Mouse (Mus musculus): ENCODE results near the gene Tmbim7. TPM values are rescaled to one million over a fixed set of nuclear protein-coding genes. Genes with fewer than 3 reads are reported as not detected.

Tmbim7 gene
- polyA plus RNA-seq, 1 experiment = not detected

DNA sequence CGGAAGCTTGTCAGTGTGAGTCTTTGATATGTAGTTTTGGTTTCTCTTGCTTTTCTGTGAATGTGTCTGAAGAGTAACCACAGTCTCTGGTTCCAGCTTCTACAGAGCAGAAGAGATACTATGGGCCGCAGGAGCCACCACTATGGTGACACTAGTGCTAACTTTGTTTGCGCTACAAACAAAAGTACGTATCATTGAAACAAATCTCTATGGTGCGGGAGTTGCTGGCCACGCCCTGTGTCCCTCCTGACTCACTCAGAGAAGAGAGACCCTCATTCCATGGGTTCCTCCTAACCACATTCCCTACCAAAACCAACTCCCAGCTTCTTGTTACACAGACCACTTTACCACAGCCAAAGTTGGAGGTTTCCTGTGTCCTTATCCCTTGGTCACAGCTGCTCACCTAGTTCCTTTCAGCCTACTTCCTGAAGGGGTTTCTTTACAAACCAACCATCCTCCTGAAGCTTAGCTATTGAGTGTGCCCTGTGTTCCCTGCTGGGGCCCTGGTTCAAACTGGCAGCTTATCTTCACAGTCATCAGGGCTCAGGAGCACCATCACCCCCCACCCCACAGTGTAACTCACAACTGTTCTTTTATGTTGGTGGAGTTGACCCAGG is 19.1 kb downstream of the Tmbim7 start:
- TF ChIP-seq CTCF (IDR thresholded peaks at IDR 0.05; ENCODE audit: borderline replicate concordance, insufficient read depth, low read depth, low read length) = no peak
- 94% methylated on average over 6 of the region's 6 CpGs for WGBS
- Histone ChIP-seq H3K27me3 (ENCODE audit: control insufficient read depth, insufficient read depth, low read length) (no peaks in the 10 kb centered on the region), H3K27ac (ENCODE audit: insufficient read depth, low read length) (no peak overlapping the region), H3K4me1 (ENCODE audit: control insufficient read depth, insufficient read depth, low read length) (no peaks in the 10 kb centered on the region), H3K4me3 (replicated peaks; ENCODE audit: insufficient read depth, low read depth, low read length) (no peak overlapping the region)
- no peak for DNase-seq

DNA sequence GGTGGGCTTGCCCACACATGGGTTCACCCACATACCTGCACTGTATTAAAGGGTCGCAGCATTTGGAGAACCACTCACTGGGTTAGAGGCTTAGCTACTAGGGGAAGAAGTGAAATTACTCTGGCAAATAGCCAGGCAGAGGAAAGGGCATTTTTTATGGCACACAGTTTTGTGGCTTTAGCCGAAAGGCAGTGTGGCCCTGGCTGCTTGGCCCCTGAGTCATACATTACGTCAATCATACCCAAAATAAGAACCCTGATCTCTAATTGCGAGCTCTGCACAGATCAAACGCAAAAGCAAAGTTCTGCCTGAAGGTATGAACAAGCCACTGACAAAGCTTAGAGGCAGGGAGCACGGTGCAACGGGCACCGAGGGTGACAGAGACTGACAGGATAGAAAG is 37.3 kb downstream of the Tmbim7 start:
- Histone ChIP-seq H3K4me1 (ENCODE audit: control insufficient read depth, insufficient read depth, low read length) (no peaks in the 10 kb centered on the region), H3K27me3 (ENCODE audit: control insufficient read depth, insufficient read depth, low read length) (no peaks in the 10 kb centered on the region), H3K27ac (ENCODE audit: insufficient read depth, low read length) (no peak overlapping the region), H3K4me3 (replicated peaks; ENCODE audit: insufficient read depth, low read depth, low read length) (no peak overlapping the region)
- no peak for DNase-seq
- 90% methylated on average over 8 of the region's 8 CpGs for WGBS
- TF ChIP-seq POLR2A (IDR thresholded peaks at IDR 0.05; ENCODE audit: borderline replicate concordance, insufficient read depth, low read length) (no peak), CTCF (IDR thresholded peaks at IDR 0.05; ENCODE audit: borderline replicate concordance, insufficient read depth, low read depth, low read length) (no peak)

DNA sequence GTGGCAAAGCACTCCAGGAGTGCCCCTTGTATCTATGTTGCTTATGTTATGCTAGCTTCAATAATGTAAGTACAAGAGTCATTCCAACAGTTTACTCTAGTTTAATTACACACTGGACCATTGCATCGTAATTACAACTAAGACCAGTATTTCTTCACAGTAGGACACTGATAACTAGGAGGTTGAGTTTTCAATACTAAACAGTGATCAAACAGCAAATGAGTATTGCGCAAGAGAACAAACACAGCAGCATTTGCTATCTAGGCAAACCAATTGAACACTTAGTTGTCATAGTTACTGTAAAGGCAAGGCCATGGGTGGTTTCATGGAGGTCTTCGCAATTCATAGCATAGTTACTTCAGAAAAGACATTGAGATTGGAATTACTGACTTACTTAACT is 40.3 kb downstream of the Tmbim7 start:
- H3K27ac ChIP-seq (ENCODE audit: insufficient read depth, low read length) = no peak overlapping the region
- no peak overlapping the region for H3K4me3 ChIP-seq (replicated peaks; ENCODE audit: insufficient read depth, low read depth, low read length)
- TF ChIP-seq POLR2A (IDR thresholded peaks at IDR 0.05; ENCODE audit: borderline replicate concordance, insufficient read depth, low read length) (no peak), CTCF (IDR thresholded peaks at IDR 0.05; ENCODE audit: borderline replicate concordance, insufficient read depth, low read depth, low read length) (no peak)
- H3K27me3 ChIP-seq (ENCODE audit: control insufficient read depth, insufficient read depth, low read length) = no peaks in the 10 kb centered on the region
- 97% methylated on average over 3 of the region's 3 CpGs for WGBS
- no peaks in the 10 kb centered on the region for H3K4me1 ChIP-seq (ENCODE audit: control insufficient read depth, insufficient read depth, low read length)
- DNase-seq = no peak

DNA sequence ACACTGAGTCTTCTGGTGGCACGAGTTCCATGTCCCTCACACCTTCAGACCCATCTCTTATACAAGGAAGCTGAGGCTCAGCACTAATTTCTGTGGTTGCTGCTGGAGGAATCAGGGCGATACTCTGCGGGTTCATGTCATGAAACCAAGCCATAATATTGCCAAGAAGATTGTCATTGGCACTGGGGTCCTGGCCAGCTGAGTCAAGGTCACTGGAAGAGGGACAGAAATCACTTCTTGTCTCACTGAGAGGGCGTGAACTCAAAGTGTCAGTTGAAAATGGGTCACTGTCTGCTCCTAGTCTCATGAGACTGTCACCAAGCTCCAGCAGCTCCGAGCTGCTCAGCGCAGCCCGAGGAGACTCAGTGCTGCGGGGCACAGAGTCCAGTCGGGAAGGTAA is 42.0 kb downstream of the Tmbim7 start:
- DNase-seq = no peak
- 94% methylated on average over 9 of the region's 9 CpGs for WGBS
- no peaks in the 10 kb centered on the region for H3K4me1 ChIP-seq (ENCODE audit: control insufficient read depth, insufficient read depth, low read length)
- H3K4me3 ChIP-seq (replicated peaks; ENCODE audit: insufficient read depth, low read depth, low read length) = no peak overlapping the region
- no peak overlapping the region for H3K27ac ChIP-seq (ENCODE audit: insufficient read depth, low read length)
- H3K27me3 ChIP-seq (ENCODE audit: control insufficient read depth, insufficient read depth, low read length) = no peaks in the 10 kb centered on the region
- TF ChIP-seq POLR2A (IDR thresholded peaks at IDR 0.05; ENCODE audit: borderline replicate concordance, insufficient read depth, low read length) (no peak), CTCF (IDR thresholded peaks at IDR 0.05; ENCODE audit: borderline replicate concordance, insufficient read depth, low read depth, low read length) (no peak)

DNA sequence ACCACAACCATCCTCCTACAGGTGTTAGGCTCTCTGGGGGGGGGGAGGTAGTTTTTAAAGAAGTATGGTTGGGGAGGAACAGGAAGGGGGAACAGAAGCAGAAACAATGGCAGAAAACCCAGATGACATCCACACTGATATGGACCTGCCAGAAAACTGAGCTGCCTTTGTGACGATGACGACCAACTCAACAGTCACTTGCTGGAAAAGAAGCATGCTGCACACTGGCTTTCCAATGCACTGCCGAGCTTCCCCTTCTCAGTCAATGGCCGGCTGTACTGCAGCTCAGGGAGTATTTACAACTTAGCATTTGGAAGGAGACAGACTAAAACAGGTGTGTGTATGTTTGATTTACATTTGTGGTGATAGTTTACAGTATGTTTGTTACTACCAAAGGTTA is 44.2 kb downstream of the Tmbim7 start:
- TF ChIP-seq POLR2A (IDR thresholded peaks at IDR 0.05; ENCODE audit: borderline replicate concordance, insufficient read depth, low read length) (no peak), CTCF (IDR thresholded peaks at IDR 0.05; ENCODE audit: borderline replicate concordance, insufficient read depth, low read depth, low read length) (no peak)
- Histone ChIP-seq H3K27ac (ENCODE audit: insufficient read depth, low read length) (no peak overlapping the region), H3K27me3 (ENCODE audit: control insufficient read depth, insufficient read depth, low read length) (no peaks in the 10 kb centered on the region), H3K4me3 (replicated peaks; ENCODE audit: insufficient read depth, low read depth, low read length) (no peak overlapping the region), H3K4me1 (ENCODE audit: control insufficient read depth, insufficient read depth, low read length) (no peaks in the 10 kb centered on the region)
- DNase-seq = no peak
- 86% methylated on average over 4 of the region's 4 CpGs for WGBS

DNA sequence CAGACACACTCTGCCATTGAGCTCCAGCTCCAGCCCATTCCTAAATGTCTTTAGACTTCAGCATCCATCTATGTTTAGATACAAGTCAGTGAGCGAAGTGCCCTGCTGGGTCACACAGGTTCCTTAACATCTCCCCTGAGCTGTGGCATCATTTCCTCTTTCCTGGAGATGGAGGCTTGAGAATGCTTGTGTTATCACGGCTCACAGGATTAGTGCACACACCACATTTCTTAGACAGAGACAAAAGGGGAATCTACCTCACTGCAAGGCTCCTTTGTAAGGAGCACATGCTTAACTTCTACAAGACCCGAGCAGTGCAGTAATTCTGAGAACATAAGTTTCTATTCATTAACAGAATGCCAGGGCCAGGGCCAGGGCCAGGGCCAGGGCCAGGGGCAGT is 45.0 kb downstream of the Tmbim7 start:
- TF ChIP-seq POLR2A (IDR thresholded peaks at IDR 0.05; ENCODE audit: borderline replicate concordance, insufficient read depth, low read length) (no peak), CTCF (IDR thresholded peaks at IDR 0.05; ENCODE audit: borderline replicate concordance, insufficient read depth, low read depth, low read length) (no peak)
- Histone ChIP-seq H3K4me1 (ENCODE audit: control insufficient read depth, insufficient read depth, low read length) (no peaks in the 10 kb centered on the region), H3K27me3 (ENCODE audit: control insufficient read depth, insufficient read depth, low read length) (no peaks in the 10 kb centered on the region), H3K4me3 (replicated peaks; ENCODE audit: insufficient read depth, low read depth, low read length) (no peak overlapping the region), H3K27ac (ENCODE audit: insufficient read depth, low read length) (no peak overlapping the region)
- whole genome bisulfite sequencing = 88% methylated on average over 3 of the region's 3 CpGs
- no peak for DNase-seq

DNA sequence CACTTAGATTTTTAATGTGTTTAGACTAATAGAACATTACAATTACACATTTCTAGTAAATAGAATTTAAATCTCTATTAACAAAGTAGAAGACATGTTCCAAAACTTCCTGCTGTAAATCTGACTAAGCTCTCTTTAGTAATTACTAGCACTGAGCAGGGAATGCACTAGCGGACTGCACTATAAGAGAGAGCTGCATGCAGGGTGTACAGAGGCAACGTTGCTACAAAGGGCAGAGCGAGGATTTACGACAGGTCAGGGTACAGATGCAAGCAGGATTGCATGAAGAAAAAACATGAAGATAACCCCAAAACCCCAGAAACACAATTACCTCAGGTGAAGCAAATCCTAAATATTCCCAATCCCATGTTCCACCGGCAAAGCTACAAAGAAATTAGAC is 49.0 kb downstream of the Tmbim7 start:
- Histone ChIP-seq H3K27me3 (ENCODE audit: control insufficient read depth, insufficient read depth, low read length) (no peaks in the 10 kb centered on the region), H3K27ac (ENCODE audit: insufficient read depth, low read length) (no peak overlapping the region), H3K4me3 (replicated peaks; ENCODE audit: insufficient read depth, low read depth, low read length) (no peak overlapping the region), H3K4me1 (ENCODE audit: control insufficient read depth, insufficient read depth, low read length) (no peaks in the 10 kb centered on the region)
- TF ChIP-seq CTCF (IDR thresholded peaks at IDR 0.05; ENCODE audit: borderline replicate concordance, insufficient read depth, low read depth, low read length) (no peak), POLR2A (IDR thresholded peaks at IDR 0.05; ENCODE audit: borderline replicate concordance, insufficient read depth, low read length) (no peak)
- DNase-seq = no peak
- WGBS = 95% methylated on average over 5 of the region's 5 CpGs

DNA sequence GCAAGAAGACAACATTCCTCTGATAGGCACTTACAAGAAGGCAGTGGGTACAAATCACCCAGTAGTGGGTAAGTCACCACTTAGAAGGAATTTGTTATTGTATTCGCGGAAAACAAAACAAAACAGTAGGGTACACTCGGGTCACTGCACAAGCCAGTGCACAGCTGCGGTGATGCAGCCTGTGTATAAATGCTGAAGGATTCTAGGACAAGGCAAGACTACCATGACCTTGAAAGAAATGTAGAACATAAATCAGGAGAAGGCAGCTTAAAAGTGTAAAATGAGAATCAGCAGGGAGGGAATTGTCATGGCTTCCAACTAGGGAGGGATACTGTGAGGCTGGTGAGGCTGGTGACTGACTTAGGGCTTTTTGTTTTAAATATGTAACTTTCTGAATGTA is 51.2 kb downstream of the Tmbim7 start:
- H3K27ac ChIP-seq (ENCODE audit: insufficient read depth, low read length) = no peak overlapping the region
- DNase-seq = no peak
- TF ChIP-seq POLR2A (IDR thresholded peaks at IDR 0.05; ENCODE audit: borderline replicate concordance, insufficient read depth, low read length) = no peak
- no peak for TF ChIP-seq CTCF (IDR thresholded peaks at IDR 0.05; ENCODE audit: borderline replicate concordance, insufficient read depth, low read depth, low read length)
- H3K4me3 ChIP-seq (replicated peaks; ENCODE audit: insufficient read depth, low read depth, low read length) = no peak overlapping the region
- no peaks in the 10 kb centered on the region for H3K4me1 ChIP-seq (ENCODE audit: control insufficient read depth, insufficient read depth, low read length)
- 69% methylated on average over 4 of the region's 4 CpGs for WGBS
- H3K27me3 ChIP-seq (ENCODE audit: control insufficient read depth, insufficient read depth, low read length) = no peaks in the 10 kb centered on the region

All from cerebellum, adult 2 months (tissue).